Mouse (Mus musculus): ENCODE results near the gene Fgfr2.

Gene Fgfr2

GRCm38 (mm10) chr7:132813416-132814088 lies 309.6 kb downstream of the Fgfr2 start, which contains the start of gene Fam53b:
Gene Fam53b (minus strand): TSS chr7:132813886.
- peak; percentile 79 for DNase-seq

GRCm38 (mm10) chr7:132812619-132813415 lies 310.3 kb downstream of the Fgfr2 start:
- DNase-seq: peak; percentile 51

GRCm38 (mm10) chr7:132811716-132812618 lies 311.2 kb downstream of the Fgfr2 start:
- DNase-seq: peak; percentile 56

- DNase-seq: peak; percentile 93
These were observed 312.3 kb downstream of the Fgfr2 start for GRCm38 (mm10) chr7:132810879-132811278.

GRCm38 (mm10) chr7:132810368-132810767 lies 312.8 kb downstream of the Fgfr2 start:
- peak; percentile 84 for DNase-seq

- no peak for DNase-seq
These were observed 313.4 kb downstream of the Fgfr2 start for GRCm38 (mm10) chr7:132809721-132810120.

- DNase-seq: no peak
These were observed 314.1 kb downstream of the Fgfr2 start for GRCm38 (mm10) chr7:132808841-132809682.

- no peak for DNase-seq
These were observed 314.9 kb downstream of the Fgfr2 start for GRCm38 (mm10) chr7:132808051-132808796.

- peak; percentile 82 for DNase-seq
These were observed 316.0 kb downstream of the Fgfr2 start for GRCm38 (mm10) chr7:132806926-132807857.

- no peak for DNase-seq
These were observed 316.9 kb downstream of the Fgfr2 start for GRCm38 (mm10) chr7:132806286-132806685.

- no peak for DNase-seq
These were observed 318.2 kb downstream of the Fgfr2 start for GRCm38 (mm10) chr7:132804951-132805350.

GRCm38 (mm10) chr7:132804461-132804860 lies 318.7 kb downstream of the Fgfr2 start:
- no peak for DNase-seq

- no peak for DNase-seq
These were observed 319.2 kb downstream of the Fgfr2 start for GRCm38 (mm10) chr7:132803962-132804361.

- DNase-seq: no peak
These were observed 319.8 kb downstream of the Fgfr2 start for GRCm38 (mm10) chr7:132803336-132803735.

- DNase-seq: no peak
These were observed 320.5 kb downstream of the Fgfr2 start for GRCm38 (mm10) chr7:132802691-132803090.

- no peak for DNase-seq
These were observed 321.1 kb downstream of the Fgfr2 start for GRCm38 (mm10) chr7:132802066-132802465.

GRCm38 (mm10) chr7:132801509-132801908 lies 321.6 kb downstream of the Fgfr2 start:
- DNase-seq: no peak

GRCm38 (mm10) chr7:132800868-132801267 lies 322.3 kb downstream of the Fgfr2 start:
- DNase-seq: no peak

- peak; percentile 56 for DNase-seq
These were observed 323.8 kb downstream of the Fgfr2 start for GRCm38 (mm10) chr7:132799119-132800016.

Measured in right cerebral cortex, adult 18-20 months (tissue).